Mouse (Mus musculus) bone marrow, adult 2 months (tissue): ENCODE data around the gene Grin2c.
A peak's percentile ranks its signal among the peaks of the same experiment; 100 is the strongest.

Source experiments
- CTCF ChIP-seq: fragments of 200-500 bp; IDR thresholded peaks from 2 replicates; pipeline ENCODE4 v1.5.1; 2011; ENCODE audit warnings: low read length, control low read depth; ENCODE audit not compliant: control insufficient read depth, insufficient read depth
- POLR2A ChIP-seq: fragments of 200-500 bp; IDR thresholded peaks from 2 replicates; pipeline ENCODE4 v1.6.1; 2011; ENCODE audit warnings: low read depth, mild to moderate bottlenecking, control low read depth, low read length, borderline replicate concordance; ENCODE audit not compliant: control insufficient read depth

DNA sequence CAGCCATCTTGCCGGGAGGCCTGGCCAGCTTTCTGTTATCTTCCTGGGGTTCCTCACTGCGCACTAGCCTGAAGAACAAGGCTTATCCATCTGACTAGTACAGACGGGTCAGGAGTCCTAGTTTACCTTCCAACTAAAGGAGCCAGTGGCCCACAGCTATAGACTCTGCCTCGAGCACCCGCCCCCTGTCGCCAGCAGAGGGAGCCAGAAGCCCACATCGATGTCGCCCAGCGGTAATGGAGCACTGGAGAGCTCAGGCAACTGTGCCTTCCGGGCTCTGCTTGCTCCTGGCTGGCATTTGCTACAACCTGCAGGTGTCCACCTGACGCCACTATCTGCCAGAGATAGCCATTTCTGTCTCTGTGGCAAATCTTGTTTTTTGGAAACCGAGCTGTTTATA, 64.7 kb downstream of the Grin2c start:
- TF ChIP-seq POLR2A (peak; percentile 44; the same call in 1 of the 2 replicates), CTCF (peak; percentile 92)
